Mouse (Mus musculus): ENCODE data around the gene Kcnq4.

The Kcnq4 gene

GRCm38 (mm10) chr4:120673606-120674005 lies 74.8 kb downstream of the Kcnq4 start:
- in situ Hi-C loops (cut with MboI) = no loop called here

GRCm38 (mm10) chr4:120671046-120671445 lies 77.4 kb downstream of the Kcnq4 start:
- in situ Hi-C loops (cut with MboI) = no loop called here

GRCm38 (mm10) chr4:120669585-120669984 lies 78.8 kb downstream of the Kcnq4 start:
- in situ Hi-C loops (cut with MboI) = no loop called here

- in situ Hi-C loops (cut with MboI) = no loop called here
These were observed 79.9 kb downstream of the Kcnq4 start for GRCm38 (mm10) chr4:120668551-120668950.

- in situ Hi-C loops (cut with MboI) = no loop called here
These were observed 80.9 kb downstream of the Kcnq4 start for GRCm38 (mm10) chr4:120667555-120667954.

GRCm38 (mm10) chr4:120667045-120667501 lies 81.3 kb downstream of the Kcnq4 start:
- in situ Hi-C loops (cut with MboI) = no loop called here

- in situ Hi-C loops (cut with MboI) = no loop called here
These were observed 81.9 kb downstream of the Kcnq4 start, which contains the start of gene Cited4 for GRCm38 (mm10) chr4:120666358-120667024. TSS of gene Cited4 (plus strand) at chr4:120666572.

- in situ Hi-C loops (cut with MboI) = no loop called here
These were observed 82.6 kb downstream of the Kcnq4 start for GRCm38 (mm10) chr4:120665782-120666181.

- in situ Hi-C loops (cut with MboI) = no loop called here
These were observed 83.2 kb downstream of the Kcnq4 start for GRCm38 (mm10) chr4:120665144-120665700.

- in situ Hi-C loops (cut with MboI) = no loop called here
These were observed 83.8 kb downstream of the Kcnq4 start for GRCm38 (mm10) chr4:120664601-120665000.

- in situ Hi-C loops (cut with MboI) = no loop called here
These were observed 87.9 kb downstream of the Kcnq4 start for GRCm38 (mm10) chr4:120660485-120660884.

GRCm38 (mm10) chr4:120655898-120656297 lies 92.5 kb downstream of the Kcnq4 start:
- in situ Hi-C loops (cut with MboI) = no loop called here

- in situ Hi-C loops (cut with MboI) = no loop called here
These were observed 98.2 kb downstream of the Kcnq4 start for GRCm38 (mm10) chr4:120650208-120650592.

- in situ Hi-C loops (cut with MboI) = no loop called here
These were observed 98.8 kb downstream of the Kcnq4 start for GRCm38 (mm10) chr4:120649369-120650207.

Data from mature B cell (primary cell).